Mouse (Mus musculus): ENCODE results near the gene Gdpd5.

DNA sequence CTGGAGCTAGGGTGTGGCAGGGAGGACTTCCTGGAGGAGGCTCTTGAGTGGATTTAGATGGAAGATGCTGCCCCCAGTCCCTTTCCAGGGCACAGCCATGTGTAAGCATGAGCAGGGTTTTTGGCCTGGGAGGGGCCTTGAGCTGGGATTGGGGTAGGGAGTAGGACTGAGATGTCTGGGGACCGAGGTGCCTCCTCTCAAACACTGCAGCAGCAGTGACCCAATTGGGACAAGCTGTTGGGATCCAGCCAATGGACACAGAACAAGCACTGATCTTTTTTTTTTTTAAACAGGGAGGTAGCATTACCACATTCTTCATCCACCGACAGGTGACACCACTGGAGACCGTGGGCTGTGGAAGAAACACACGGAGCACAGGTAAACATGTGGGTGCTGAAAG is 5.6 kb downstream of the Gdpd5 start:
- TF ChIP-seq GATA1 (IDR thresholded peaks at IDR 0.05; ENCODE audit: borderline replicate concordance, low read length), result no peak
- TF ChIP-seq FLI1 (IDR thresholded peaks at IDR 0.05; ENCODE audit: low read length), result no peak
